Mouse (Mus musculus): Measurements from ENCODE around the gene Olfr1046.
"Not testable (repeated sequence)": the region's sequence is repeated elsewhere in the genome, so short reads cannot be mapped to it uniquely, and the experiment has no call there.

The Olfr1046 gene

GRCm38 (mm10) chr2:86219214-86219613 lies at the start of gene Olfr1046:
TSS of gene Olfr1046 (minus strand) at chr2:86219314.
- no peak for DNase-seq (ENCODE audit: low spot score)

- not testable (repeated sequence) for DNase-seq (ENCODE audit: low spot score)
Measured at GRCm38 (mm10) chr2:86258228-86258627, 39.1 kb upstream of the Olfr1046 start, which contains the start of gene Olfr1049. TSS of gene Olfr1049 (minus strand) at chr2:86258328.

GRCm38 (mm10) chr2:86240189-86240588 lies 21.1 kb upstream of the Olfr1046 start, which contains the start of gene Olfr1048:
TSS of gene Olfr1048 (minus strand) at chr2:86240289.
- DNase-seq (ENCODE audit: low spot score), result no peak

GRCm38 (mm10) chr2:86231301-86231700 lies 12.2 kb upstream of the Olfr1046 start, which contains the start of gene Olfr1047:
TSS of gene Olfr1047 (minus strand) at chr2:86231401.
- no peak for DNase-seq (ENCODE audit: low spot score)

- no peak for DNase-seq (ENCODE audit: low spot score)
Measured at GRCm38 (mm10) chr2:86202909-86203308, 16.2 kb downstream of the Olfr1046 start, which contains the start of gene Olfr1045. TSS of gene Olfr1045 (minus strand) at chr2:86203009.

- no peak for DNase-seq (ENCODE audit: low spot score)
Measured at GRCm38 (mm10) chr2:86195863-86196262, 23.3 kb downstream of the Olfr1046 start.

- DNase-seq (ENCODE audit: low spot score), result no peak
Measured at GRCm38 (mm10) chr2:86185583-86185982, 33.5 kb downstream of the Olfr1046 start, which contains the start of gene Olfr52. TSS of gene Olfr52 (minus strand) at chr2:86185683.

GRCm38 (mm10) chr2:86179950-86180349 lies 39.2 kb downstream of the Olfr1046 start:
- no peak for DNase-seq (ENCODE audit: low spot score)

- DNase-seq (ENCODE audit: low spot score), result no peak
Measured at GRCm38 (mm10) chr2:86177720-86178119, 41.4 kb downstream of the Olfr1046 start, which contains the start of gene Olfr1044. TSS of gene Olfr1044 (minus strand) at chr2:86177820.

GRCm38 (mm10) chr2:86175422-86175821 lies 43.7 kb downstream of the Olfr1046 start:
- not testable (repeated sequence) for DNase-seq (ENCODE audit: low spot score)

- DNase-seq (ENCODE audit: low spot score), result no peak
Measured at GRCm38 (mm10) chr2:86167422-86167821, 51.7 kb downstream of the Olfr1046 start, which contains the start of gene Olfr1043. TSS of gene Olfr1043 (minus strand) at chr2:86167522.

Measured in ovary, postnatal 10 days (tissue).